Mouse (Mus musculus) embryonic facial prominence, embryonic 15.5 days (tissue): ENCODE data around the gene Bnc1. TPM values are rescaled to one million over a fixed set of nuclear protein-coding genes. Genes with fewer than 3 reads are reported as not detected.
A peak's percentile ranks its signal among the peaks of the same experiment; 100 is the strongest.

ENCODE experiments used
- ATAC-seq: fragments of 200-750 bp; cut with Nextera tagmentation; 2 replicates; pipeline ENCODE4 v1.8.0; 2017; ENCODE audit warnings: low read depth, moderate TSS enrichment; ENCODE audit not compliant: insufficient number of reproducible peaks, low FRiP score, low TSS enrichment
- H3K27ac ChIP-seq: fragments of 300-500 bp; sonication (generic); replicated peaks from 2 replicates; pipeline ENCODE4 v1.5.1; 2015; ENCODE audit warnings: mild to moderate bottlenecking, inconsistent platforms
- H3K27me3 ChIP-seq: fragments of 300-500 bp; sonication (generic); 2 replicates; pipeline ENCODE4 v1.6.1; 2015; ENCODE audit warnings: inconsistent platforms
- H3K36me3 ChIP-seq: fragments of 300-500 bp; sonication (generic); 2 replicates; pipeline ENCODE4 v1.6.1; 2015; ENCODE audit warnings: mild to moderate bottlenecking, inconsistent platforms
- H3K4me1 ChIP-seq: fragments of 300-500 bp; sonication (generic); 2 replicates; pipeline ENCODE4 v1.6.1; 2015; ENCODE audit warnings: inconsistent platforms
- H3K4me2 ChIP-seq: fragments of 300-500 bp; sonication (generic); replicated peaks from 2 replicates; pipeline ENCODE4 v1.6.1; 2015; ENCODE audit warnings: mild to moderate bottlenecking, inconsistent platforms
- H3K4me3 ChIP-seq: fragments of 300-500 bp; sonication (generic); replicated peaks from 2 replicates; pipeline ENCODE4 v1.5.1; 2015; ENCODE audit warnings: mild to moderate bottlenecking, inconsistent platforms
- H3K9ac ChIP-seq: fragments of 300-500 bp; sonication (generic); 2 replicates; pipeline ENCODE4 v1.6.1; 2015; ENCODE audit warnings: inconsistent platforms
- H3K9me3 ChIP-seq: fragments of 300-500 bp; sonication (generic); replicated peaks from 2 replicates; pipeline ENCODE4 v1.6.1; 2016; ENCODE audit warnings: inconsistent platforms
- WGBS: fragments of 180-500 bp; shearing (Covaris S2); methylation state at CpG from one replicate; pipeline ENCODE4 v1.1.7; 2015; 5-methylcytosine and 5-hydroxymethylcytosine counted together
- polyA plus RNA-seq: library from polyadenylated mRNA; unstranded; fragments of >200 nt; fragmentation: Nextera tagmentation; extraction: Ambion mirVana; gene quantifications from 2 replicates; pipeline ENCODE4 v1.2.1, GENCODE M21; 2015

The Bnc1 gene
- 1.6 and 1.8 TPM in 2 replicates for polyA plus RNA-seq

GRCm38 (mm10) chr7:81992131-81993061 lies at the start of gene Bnc1:
Bnc1 (minus strand) TSS chr7:81992292.
- Histone ChIP-seq H3K36me3 (no peaks in the 10 kb centered on the region), H3K27me3 (peaks cover 71% of the 10 kb centered on the region), H3K27ac (no peak within 1 kb of the TSS), H3K9ac (peak within 1 kb of the TSS; percentile 27), H3K4me3 (peak within 1 kb of the TSS; percentile 53), H3K9me3 (no peaks in the 10 kb centered on the region), H3K4me1 (peaks cover 24% of the 10 kb centered on the region), H3K4me2 (peak within 1 kb of the TSS; percentile 94)
- WGBS = 1% methylated on average over 97 of the region's 105 CpGs
- no peak for ATAC-seq

- Histone ChIP-seq H3K36me3 (no peaks in the 10 kb centered on the region), H3K27me3 (no peaks in the 10 kb centered on the region), H3K9me3 (no peaks in the 10 kb centered on the region), H3K9ac (no peak overlapping the region), H3K4me2 (no peak overlapping the region), H3K4me3 (no peak overlapping the region), H3K27ac (no peak overlapping the region), H3K4me1 (peaks cover 9% of the 10 kb centered on the region)
- no peak for ATAC-seq
- WGBS = 21% methylated on average over 1 of the region's 1 CpGs
Measured at GRCm38 (mm10) chr7:82033347-82033746, 41.3 kb upstream of the Bnc1 start.

GRCm38 (mm10) chr7:82029666-82030065 lies 37.6 kb upstream of the Bnc1 start:
- Histone ChIP-seq H3K4me3 (no peak overlapping the region), H3K27me3 (no peaks in the 10 kb centered on the region), H3K36me3 (no peaks in the 10 kb centered on the region), H3K9ac (no peak overlapping the region), H3K9me3 (no peaks in the 10 kb centered on the region), H3K27ac (no peak overlapping the region), H3K4me2 (no peak overlapping the region), H3K4me1 (peaks cover 9% of the 10 kb centered on the region)
- ATAC-seq = peak; percentile 39; the same call in 1 of the 2 replicates
- 21% methylated on average over 9 of the region's 9 CpGs for WGBS

GRCm38 (mm10) chr7:82025802-82026201 lies 33.7 kb upstream of the Bnc1 start:
- Histone ChIP-seq H3K4me3 (no peak overlapping the region), H3K27ac (no peak overlapping the region), H3K36me3 (no peaks in the 10 kb centered on the region), H3K27me3 (no peaks in the 10 kb centered on the region), H3K4me1 (peaks cover 6% of the 10 kb centered on the region), H3K4me2 (no peak overlapping the region), H3K9me3 (no peaks in the 10 kb centered on the region), H3K9ac (no peak overlapping the region)
- ATAC-seq = no peak
- WGBS = 32% methylated on average over 2 of the region's 2 CpGs

GRCm38 (mm10) chr7:82023676-82024075 lies 31.6 kb upstream of the Bnc1 start:
- no peak for ATAC-seq
- WGBS = 78% methylated on average over 2 of the region's 2 CpGs
- no peaks in the 10 kb centered on the region for H3K9me3 ChIP-seq

GRCm38 (mm10) chr7:82022404-82022803 lies 30.3 kb upstream of the Bnc1 start:
- no peaks in the 10 kb centered on the region for H3K36me3 ChIP-seq
- 95% methylated on average over 1 of the region's 1 CpGs for WGBS
- no peak overlapping the region for H3K4me3 ChIP-seq
- no peaks in the 10 kb centered on the region for H3K9me3 ChIP-seq
- H3K4me1 ChIP-seq = peaks cover 4% of the 10 kb centered on the region; the same call in 1 of the 2 replicates
- no peak overlapping the region for H3K4me2 ChIP-seq
- ATAC-seq = no peak
- no peak overlapping the region for H3K27ac ChIP-seq
- peaks cover 3% of the 10 kb centered on the region; the same call in 1 of the 2 replicates for H3K27me3 ChIP-seq
- no peak overlapping the region for H3K9ac ChIP-seq

More at GRCm38 (mm10) chr7:82023676-82024075, 31.6 kb upstream of the Bnc1 start:
- H3K9ac ChIP-seq = no peak overlapping the region
- H3K4me3 ChIP-seq = no peak overlapping the region
- H3K27ac ChIP-seq = no peak overlapping the region
- no peaks in the 10 kb centered on the region for H3K4me1 ChIP-seq
- no peaks in the 10 kb centered on the region for H3K27me3 ChIP-seq
- no peaks in the 10 kb centered on the region for H3K36me3 ChIP-seq
- H3K4me2 ChIP-seq = no peak overlapping the region

GRCm38 (mm10) chr7:82018031-82018430 lies 25.9 kb upstream of the Bnc1 start:
- Histone ChIP-seq H3K4me2 (no peak overlapping the region), H3K9me3 (no peaks in the 10 kb centered on the region), H3K27ac (no peak overlapping the region), H3K4me1 (peaks cover 12% of the 10 kb centered on the region; the same call in 1 of the 2 replicates), H3K27me3 (peaks cover 13% of the 10 kb centered on the region), H3K4me3 (no peak overlapping the region), H3K36me3 (no peaks in the 10 kb centered on the region), H3K9ac (no peak overlapping the region)
- ATAC-seq = no peak
- 71% methylated on average over 2 of the region's 2 CpGs for WGBS

GRCm38 (mm10) chr7:82016751-82017710 lies 24.9 kb upstream of the Bnc1 start:
- H3K4me2 ChIP-seq = peak overlapping the region; percentile 45
- peaks cover 17% of the 10 kb centered on the region; the same call in 1 of the 2 replicates for H3K4me1 ChIP-seq
- H3K36me3 ChIP-seq = no peaks in the 10 kb centered on the region
- no peak overlapping the region for H3K9ac ChIP-seq
- H3K9me3 ChIP-seq = no peaks in the 10 kb centered on the region
- ATAC-seq = no peak
- 4% methylated on average over 25 of the region's 25 CpGs for WGBS
- H3K27ac ChIP-seq = no peak overlapping the region
- H3K27me3 ChIP-seq = peaks cover 13% of the 10 kb centered on the region
- H3K4me3 ChIP-seq = peak overlapping the region; percentile 17

- Histone ChIP-seq H3K4me1 (peaks cover 14% of the 10 kb centered on the region; the same call in 1 of the 2 replicates), H3K27ac (no peak overlapping the region)
- ATAC-seq = no peak
Measured at GRCm38 (mm10) chr7:82012472-82012871, 20.4 kb upstream of the Bnc1 start.

GRCm38 (mm10) chr7:82011534-82012401 lies 19.7 kb upstream of the Bnc1 start:
- ATAC-seq = no peak
- H3K27ac ChIP-seq = no peak overlapping the region
- H3K36me3 ChIP-seq = no peaks in the 10 kb centered on the region
- H3K4me3 ChIP-seq = no peak overlapping the region
- no peaks in the 10 kb centered on the region for H3K9me3 ChIP-seq
- peaks cover 9% of the 10 kb centered on the region for H3K27me3 ChIP-seq
- H3K4me1 ChIP-seq = peaks cover 7% of the 10 kb centered on the region; the same call in 1 of the 2 replicates
- 50% methylated on average over 18 of the region's 19 CpGs for WGBS
- no peak overlapping the region for H3K4me2 ChIP-seq
- no peak overlapping the region for H3K9ac ChIP-seq

More at GRCm38 (mm10) chr7:82012472-82012871, 20.4 kb upstream of the Bnc1 start:
- no peak overlapping the region for H3K9ac ChIP-seq
- H3K27me3 ChIP-seq = peaks cover 10% of the 10 kb centered on the region
- H3K4me2 ChIP-seq = no peak overlapping the region
- no peak overlapping the region for H3K4me3 ChIP-seq
- no peaks in the 10 kb centered on the region for H3K9me3 ChIP-seq
- WGBS = 13% methylated on average over 13 of the region's 13 CpGs
- no peaks in the 10 kb centered on the region for H3K36me3 ChIP-seq
